Mouse (Mus musculus) brain, embryonic 18.5 days (tissue): Measurements from ENCODE around the gene Foxo6.
A peak's percentile ranks its signal among the peaks of the same experiment; 100 is the strongest.

Experiments
- DNase-seq: peaks from one replicate; pipeline ENCODE4 v3.0.0-alpha.2; 2012; ENCODE audit warnings: low read depth, low spot score

The Foxo6 gene

GRCm38 (mm10) chr4:120285223-120285622, 1.9 kb downstream of the Foxo6 start:
- no peak for DNase-seq

GRCm38 (mm10) chr4:120284187-120284586, 3.0 kb downstream of the Foxo6 start:
- no peak for DNase-seq

- DNase-seq = peak; percentile 72
These were observed 4.0 kb downstream of the Foxo6 start for GRCm38 (mm10) chr4:120283141-120283540.

GRCm38 (mm10) chr4:120282568-120283091, 4.5 kb downstream of the Foxo6 start:
- peak; percentile 66 for DNase-seq

- DNase-seq = no peak
These were observed 6.1 kb downstream of the Foxo6 start for GRCm38 (mm10) chr4:120281011-120281410.

GRCm38 (mm10) chr4:120280432-120280831, 6.7 kb downstream of the Foxo6 start:
- DNase-seq = no peak

- DNase-seq = no peak
These were observed 9.8 kb downstream of the Foxo6 start for GRCm38 (mm10) chr4:120277255-120277928.

- DNase-seq = no peak
These were observed 11.7 kb downstream of the Foxo6 start for GRCm38 (mm10) chr4:120275487-120275886.

- no peak for DNase-seq
These were observed 13.6 kb downstream of the Foxo6 start for GRCm38 (mm10) chr4:120273594-120273993.

GRCm38 (mm10) chr4:120271886-120272580, 15.1 kb downstream of the Foxo6 start:
- DNase-seq = no peak

- no peak for DNase-seq
These were observed 15.9 kb downstream of the Foxo6 start for GRCm38 (mm10) chr4:120271208-120271607.

GRCm38 (mm10) chr4:120270937-120271199, 16.3 kb downstream of the Foxo6 start:
- DNase-seq = no peak

GRCm38 (mm10) chr4:120270148-120270936, 16.8 kb downstream of the Foxo6 start:
- no peak for DNase-seq

- no peak for DNase-seq
These were observed 17.7 kb downstream of the Foxo6 start for GRCm38 (mm10) chr4:120269426-120269825.

GRCm38 (mm10) chr4:120268214-120269061, 18.7 kb downstream of the Foxo6 start:
- no peak for DNase-seq

- no peak for DNase-seq
These were observed 19.5 kb downstream of the Foxo6 start for GRCm38 (mm10) chr4:120267683-120268082.

GRCm38 (mm10) chr4:120267136-120267535, 20.0 kb downstream of the Foxo6 start:
- no peak for DNase-seq

- DNase-seq = no peak
These were observed 23.0 kb downstream of the Foxo6 start for GRCm38 (mm10) chr4:120264105-120264504.

- DNase-seq = no peak
These were observed 24.4 kb downstream of the Foxo6 start for GRCm38 (mm10) chr4:120262726-120263125.

- no peak for DNase-seq
These were observed 24.9 kb downstream of the Foxo6 start for GRCm38 (mm10) chr4:120262206-120262605.

GRCm38 (mm10) chr4:120259356-120260181, 27.6 kb downstream of the Foxo6 start:
- no peak for DNase-seq
